Mouse (Mus musculus): Measurements from ENCODE around the gene Aig1. TPM values are rescaled to one million over a fixed set of nuclear protein-coding genes. Genes with fewer than 3 reads are reported as not detected.
"Not testable (repeated sequence)": the region's sequence is repeated elsewhere in the genome, so short reads cannot be mapped to it uniquely, and the experiment has no call there.

Gene Aig1
- 40.4 and 70.7 TPM in 2 replicates for polyA plus RNA-seq (2012; rRNA removed)

DNA sequence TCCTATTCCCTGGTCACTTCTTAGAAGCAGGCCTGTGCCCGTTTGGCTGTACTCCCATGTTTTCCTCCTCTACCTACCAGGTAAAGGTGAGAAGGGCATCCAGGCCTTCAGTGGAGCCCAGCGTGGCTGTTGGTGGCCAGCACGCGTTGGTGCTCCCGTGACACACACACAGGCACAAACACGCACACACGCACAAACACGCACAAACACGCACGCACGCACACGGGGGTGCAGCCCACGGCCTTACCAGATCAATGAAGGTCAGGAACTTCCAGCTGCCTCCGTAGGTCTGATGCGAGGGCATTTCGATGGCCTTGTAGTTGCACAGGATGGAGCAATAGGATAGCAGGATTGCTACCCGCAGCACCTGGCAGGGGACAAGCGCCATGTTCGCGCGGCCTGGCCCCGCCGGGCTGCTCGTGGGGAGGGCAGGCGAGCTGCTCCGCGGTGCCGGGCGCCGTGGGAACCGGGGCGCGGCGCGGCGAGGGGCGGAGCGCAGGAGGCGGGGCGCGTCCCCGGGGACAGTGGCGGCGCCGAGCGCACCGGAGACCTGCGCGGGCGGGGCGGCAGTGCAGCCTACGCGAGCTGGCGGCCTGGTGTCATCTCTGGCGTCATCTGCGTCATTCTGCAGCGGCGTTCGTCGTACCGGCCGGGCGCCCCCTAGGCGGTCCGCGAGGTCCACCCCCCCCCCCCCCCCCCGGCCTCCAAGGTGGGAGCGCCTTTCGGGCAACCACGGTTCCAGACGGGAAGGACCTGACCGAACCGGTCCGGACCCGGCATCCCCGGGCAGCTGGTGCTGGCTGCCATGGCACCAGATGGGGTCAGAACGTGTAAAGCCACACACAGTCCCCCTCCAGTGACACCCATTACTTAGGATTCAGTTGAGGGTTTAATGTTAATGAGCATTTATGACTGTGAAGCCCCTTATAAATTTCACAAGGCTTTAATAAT is at the start of gene Aig1:
Gene Aig1, minus strand, starts transcription at position 610 of the 951 bp plus-strand sequence.
- TF ChIP-seq POLR2A (IDR thresholded peaks at IDR 0.05; ENCODE audit: low read depth, low read length) (peak; percentile 40; the same call in 1 of the 2 replicates), CTCF (IDR thresholded peaks at IDR 0.05; ENCODE audit: extremely low read depth, insufficient read length, insufficient replicate concordance, low read depth, low read length) (no peak)
- no peaks in the 10 kb centered on the region for H3K27me3 ChIP-seq (ENCODE audit: control insufficient read depth, insufficient read depth, low read length)
- 1% methylated on average over 76 of the region's 77 CpGs for WGBS
- no peaks in the 10 kb centered on the region for H3K36me3 ChIP-seq (ENCODE audit: control insufficient read depth, insufficient read depth, low read length)
- H3K4me1 ChIP-seq (ENCODE audit: control insufficient read depth, insufficient read depth, insufficient read length, low read length), result peaks cover 16% of the 10 kb centered on the region
- peak within 1 kb of the TSS; percentile 66 for H3K27ac ChIP-seq (ENCODE audit: insufficient read depth, low read depth, low read length)
- peak within 1 kb of the TSS; percentile 71 for H3K4me3 ChIP-seq (ENCODE audit: low read depth, low read length)

DNA sequence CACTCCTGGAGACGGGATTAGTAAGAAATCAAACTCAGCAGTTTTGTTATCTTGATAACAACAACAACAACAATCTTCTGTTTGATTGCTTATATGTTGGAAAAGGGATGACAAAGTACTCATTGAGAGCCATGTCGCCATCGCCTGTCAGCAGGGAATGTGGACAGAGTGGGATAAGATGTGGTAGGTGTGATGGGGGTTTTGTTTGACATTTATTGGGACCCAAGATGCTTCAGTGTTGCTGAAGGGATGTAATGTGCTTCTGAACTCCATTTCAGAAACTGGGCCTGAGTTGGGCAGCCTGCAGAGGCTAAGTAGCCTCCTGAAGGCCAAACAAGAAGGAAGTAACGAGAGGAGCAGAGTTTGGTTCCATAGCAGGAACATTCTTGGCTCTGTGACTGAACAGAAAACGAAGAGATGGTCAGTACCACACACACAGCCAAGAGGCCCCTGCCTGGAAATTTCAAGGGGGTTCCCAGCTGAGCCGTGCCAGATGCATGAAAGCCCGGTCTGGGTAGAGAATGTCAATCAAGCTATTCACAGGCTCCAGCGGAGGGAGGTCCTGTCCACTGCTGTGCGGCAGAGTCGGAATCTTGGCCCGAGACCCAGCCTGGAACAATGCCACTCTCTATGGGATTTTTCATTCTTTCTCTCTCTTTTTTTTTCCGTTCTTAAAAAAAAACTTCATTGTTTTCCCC is 48.0 kb upstream of the Aig1 start:
- Histone ChIP-seq H3K36me3 (ENCODE audit: control insufficient read depth, insufficient read depth, low read length) (no peaks in the 10 kb centered on the region), H3K27ac (ENCODE audit: insufficient read depth, low read depth, low read length) (0 out of 2 replicates have a peak overlapping the region, but pooled peaks have one; percentile 19), H3K27me3 (ENCODE audit: control insufficient read depth, insufficient read depth, low read length) (0 out of 2 replicates have a peak, but pooled peaks cover 2% of the 10 kb centered on the region), H3K4me3 (ENCODE audit: low read depth, low read length) (no peak overlapping the region), H3K4me1 (ENCODE audit: control insufficient read depth, insufficient read depth, insufficient read length, low read length) (no peaks in the 10 kb centered on the region)
- TF ChIP-seq CTCF (IDR thresholded peaks at IDR 0.05; ENCODE audit: extremely low read depth, insufficient read length, insufficient replicate concordance, low read depth, low read length), result no peak
- TF ChIP-seq POLR2A (IDR thresholded peaks at IDR 0.05; ENCODE audit: low read depth, low read length), result no peak
- WGBS, result 78% methylated on average over 12 of the region's 12 CpGs

DNA sequence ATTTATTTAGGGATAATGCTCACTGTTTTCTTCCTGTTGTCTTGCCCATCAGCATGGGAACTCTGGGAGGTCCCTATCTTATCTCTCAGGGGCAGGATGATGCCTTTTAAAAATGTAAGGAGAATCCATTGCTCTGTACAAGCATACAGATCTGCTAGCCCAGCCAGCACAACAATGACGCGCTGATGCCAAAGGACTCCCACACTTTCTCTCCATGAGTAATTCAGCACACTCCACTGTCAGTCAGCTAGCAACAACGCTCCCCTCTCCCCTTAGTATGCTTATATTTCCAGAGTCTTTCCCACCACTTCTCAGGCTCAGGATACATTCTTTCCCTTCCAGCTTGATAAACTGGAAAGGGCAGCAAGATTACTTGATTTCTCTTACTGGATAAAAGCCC is 46.4 kb upstream of the Aig1 start:
- TF ChIP-seq CTCF (IDR thresholded peaks at IDR 0.05; ENCODE audit: extremely low read depth, insufficient read length, insufficient replicate concordance, low read depth, low read length) (no peak), POLR2A (IDR thresholded peaks at IDR 0.05; ENCODE audit: low read depth, low read length) (no peak)
- Histone ChIP-seq H3K27me3 (ENCODE audit: control insufficient read depth, insufficient read depth, low read length) (0 out of 2 replicates have a peak, but pooled peaks cover 2% of the 10 kb centered on the region), H3K36me3 (ENCODE audit: control insufficient read depth, insufficient read depth, low read length) (no peaks in the 10 kb centered on the region), H3K4me1 (ENCODE audit: control insufficient read depth, insufficient read depth, insufficient read length, low read length) (no peaks in the 10 kb centered on the region), H3K27ac (ENCODE audit: insufficient read depth, low read depth, low read length) (peak overlapping the region; percentile 29; the same call in 1 of the 2 replicates), H3K4me3 (ENCODE audit: low read depth, low read length) (no peak overlapping the region)
- WGBS, result 84% methylated on average over 3 of the region's 3 CpGs

DNA sequence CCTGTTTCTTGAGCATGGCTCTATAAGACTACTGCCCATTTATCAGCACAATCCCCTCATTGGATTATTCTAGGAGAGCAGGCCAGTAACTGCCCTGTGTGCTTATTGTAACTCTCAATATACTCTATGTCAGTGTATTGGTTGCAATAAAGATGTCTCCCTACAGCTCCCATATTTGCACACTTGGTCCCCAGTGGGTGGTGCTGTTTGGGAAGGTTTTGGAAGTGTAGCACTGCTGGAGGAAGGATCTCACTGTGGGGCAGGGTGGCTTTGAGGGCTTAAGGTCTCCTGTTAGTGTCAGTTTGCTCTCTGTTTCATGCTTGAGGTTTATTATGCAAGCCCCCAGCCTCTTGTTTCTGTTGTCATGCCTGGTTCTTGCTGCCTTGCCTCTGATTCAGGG is 44.9 kb upstream of the Aig1 start:
- Histone ChIP-seq H3K4me3 (ENCODE audit: low read depth, low read length) (no peak overlapping the region), H3K4me1 (ENCODE audit: control insufficient read depth, insufficient read depth, insufficient read length, low read length) (no peaks in the 10 kb centered on the region), H3K27ac (ENCODE audit: insufficient read depth, low read depth, low read length) (no peak overlapping the region), H3K36me3 (ENCODE audit: control insufficient read depth, insufficient read depth, low read length) (no peaks in the 10 kb centered on the region), H3K27me3 (ENCODE audit: control insufficient read depth, insufficient read depth, low read length) (0 out of 2 replicates have a peak, but pooled peaks cover 2% of the 10 kb centered on the region)
- TF ChIP-seq CTCF (IDR thresholded peaks at IDR 0.05; ENCODE audit: extremely low read depth, insufficient read length, insufficient replicate concordance, low read depth, low read length) (no peak; the same call in 1 of the 2 replicates), POLR2A (IDR thresholded peaks at IDR 0.05; ENCODE audit: low read depth, low read length) (no peak)

DNA sequence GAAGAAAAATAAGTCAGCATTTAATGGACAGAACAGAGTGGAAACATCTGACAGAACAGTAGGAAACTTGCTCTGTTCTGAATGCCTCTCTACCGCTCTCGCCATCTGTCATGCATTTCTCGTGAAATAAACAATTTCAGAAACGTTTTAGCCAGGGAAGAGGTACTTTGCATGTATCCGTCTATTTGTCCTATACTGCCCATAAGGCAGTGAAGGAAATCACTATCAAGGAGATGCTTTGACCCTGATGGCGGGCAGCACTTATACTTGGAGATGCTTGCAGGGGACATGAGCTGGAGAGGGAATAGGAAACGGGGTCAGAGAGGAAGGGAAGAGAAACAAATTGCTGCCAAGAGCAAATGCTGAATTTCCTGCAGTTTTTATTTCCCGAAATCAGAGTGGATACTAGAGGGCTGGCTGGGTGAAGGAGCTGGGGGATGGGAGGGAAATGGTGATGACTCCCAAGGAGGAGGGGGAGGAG is 37.5 kb upstream of the Aig1 start:
- 61% methylated on average over 8 of the region's 8 CpGs for WGBS
- Histone ChIP-seq H3K4me1 (ENCODE audit: control insufficient read depth, insufficient read depth, insufficient read length, low read length) (no peaks in the 10 kb centered on the region), H3K4me3 (ENCODE audit: low read depth, low read length) (no peak overlapping the region), H3K36me3 (ENCODE audit: control insufficient read depth, insufficient read depth, low read length) (no peaks in the 10 kb centered on the region), H3K27ac (ENCODE audit: insufficient read depth, low read depth, low read length) (no peak overlapping the region), H3K27me3 (ENCODE audit: control insufficient read depth, insufficient read depth, low read length) (no peaks in the 10 kb centered on the region)
- TF ChIP-seq POLR2A (IDR thresholded peaks at IDR 0.05; ENCODE audit: low read depth, low read length) (no peak), CTCF (IDR thresholded peaks at IDR 0.05; ENCODE audit: extremely low read depth, insufficient read length, insufficient replicate concordance, low read depth, low read length) (no peak)

DNA sequence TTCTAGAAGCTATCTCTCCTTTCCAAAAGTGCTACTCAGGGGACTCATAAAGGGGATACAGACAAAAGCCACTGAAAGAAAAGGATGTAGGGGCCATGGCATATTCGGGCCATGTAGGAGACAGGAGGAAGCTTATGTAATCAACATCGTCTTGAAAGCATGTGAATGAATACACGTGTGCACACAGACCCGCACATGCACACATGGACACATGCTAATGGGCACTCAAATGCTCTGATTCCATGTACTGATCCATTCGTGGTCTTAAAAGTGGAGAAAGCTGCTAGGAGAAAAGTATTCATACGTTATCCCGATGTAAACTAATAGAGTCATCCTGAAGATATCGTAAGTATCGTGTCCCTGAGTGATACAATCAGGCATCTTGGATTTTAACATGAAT is 36.8 kb upstream of the Aig1 start:
- Histone ChIP-seq H3K27me3 (ENCODE audit: control insufficient read depth, insufficient read depth, low read length) (no peaks in the 10 kb centered on the region), H3K27ac (ENCODE audit: insufficient read depth, low read depth, low read length) (no peak overlapping the region), H3K4me3 (ENCODE audit: low read depth, low read length) (no peak overlapping the region), H3K4me1 (ENCODE audit: control insufficient read depth, insufficient read depth, insufficient read length, low read length) (no peaks in the 10 kb centered on the region), H3K36me3 (ENCODE audit: control insufficient read depth, insufficient read depth, low read length) (no peaks in the 10 kb centered on the region)
- TF ChIP-seq CTCF (IDR thresholded peaks at IDR 0.05; ENCODE audit: extremely low read depth, insufficient read length, insufficient replicate concordance, low read depth, low read length) (no peak), POLR2A (IDR thresholded peaks at IDR 0.05; ENCODE audit: low read depth, low read length) (no peak)
- WGBS, result 85% methylated on average over 9 of the region's 9 CpGs

DNA sequence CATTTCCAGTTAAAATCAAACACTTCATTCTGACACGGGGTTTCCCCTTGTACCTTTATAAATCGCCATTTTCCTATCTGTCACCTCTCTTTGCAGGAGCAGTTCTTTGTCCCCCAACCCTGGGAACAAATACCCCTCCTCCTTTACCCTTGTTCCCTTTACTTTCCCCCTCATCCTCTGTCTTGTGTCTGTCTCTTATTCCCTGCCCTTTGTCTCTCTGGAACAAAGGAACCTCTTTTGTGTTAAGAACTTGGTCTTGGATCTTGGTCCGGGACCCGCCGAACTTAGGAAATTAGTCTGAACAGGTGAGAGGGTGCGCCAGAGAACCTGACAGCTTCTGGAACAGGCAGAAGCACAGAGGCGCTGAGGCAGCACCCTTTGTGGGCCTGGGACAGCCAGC is 24.0 kb upstream of the Aig1 start:
- H3K27ac ChIP-seq (ENCODE audit: insufficient read depth, low read depth, low read length); H3K27me3 ChIP-seq (ENCODE audit: control insufficient read depth, insufficient read depth, low read length); H3K4me3 ChIP-seq (ENCODE audit: low read depth, low read length); H3K4me1 ChIP-seq (ENCODE audit: control insufficient read depth, insufficient read depth, insufficient read length, low read length); H3K36me3 ChIP-seq (ENCODE audit: control insufficient read depth, insufficient read depth, low read length): not testable (repeated sequence)
- 93% methylated on average over 6 of the region's 7 CpGs for WGBS
